Mouse (Mus musculus): ENCODE results near the gene Scaf1. TPM values are rescaled to one million over a fixed set of nuclear protein-coding genes. Genes with fewer than 3 reads are reported as not detected.
"Not testable (repeated sequence)": the region's sequence is repeated elsewhere in the genome, so short reads cannot be mapped to it uniquely, and the experiment has no call there.

Scaf1 gene
- polyA plus RNA-seq, 1 experiment, result 147 TPM

- TF ChIP-seq POLR2A (IDR thresholded peaks at IDR 0.05; ENCODE audit: borderline replicate concordance, extremely low read depth, insufficient read depth, insufficient read length, poor library complexity, severe bottlenecking), result no peak
- no peak for TF ChIP-seq CTCF (IDR thresholded peaks at IDR 0.05; ENCODE audit: borderline replicate concordance, extremely low read depth, insufficient read depth, insufficient read length)
- peak; percentile 17 for DNase-seq (ENCODE audit: low read depth)
Measured at GRCm38 (mm10) chr7:45024281-45025248, 8.4 kb upstream of the Scaf1 start.

- not testable (repeated sequence) for DNase-seq (ENCODE audit: low read depth)
Measured at GRCm38 (mm10) chr7:45023711-45024110, 7.5 kb upstream of the Scaf1 start.

GRCm38 (mm10) chr7:45020225-45020624 lies 4.1 kb upstream of the Scaf1 start:
- TF ChIP-seq POLR2A (IDR thresholded peaks at IDR 0.05; ENCODE audit: borderline replicate concordance, extremely low read depth, insufficient read depth, insufficient read length, poor library complexity, severe bottlenecking), result no peak
- no peak for TF ChIP-seq CTCF (IDR thresholded peaks at IDR 0.05; ENCODE audit: borderline replicate concordance, extremely low read depth, insufficient read depth, insufficient read length)
- no peak for DNase-seq (ENCODE audit: low read depth)

DNA sequence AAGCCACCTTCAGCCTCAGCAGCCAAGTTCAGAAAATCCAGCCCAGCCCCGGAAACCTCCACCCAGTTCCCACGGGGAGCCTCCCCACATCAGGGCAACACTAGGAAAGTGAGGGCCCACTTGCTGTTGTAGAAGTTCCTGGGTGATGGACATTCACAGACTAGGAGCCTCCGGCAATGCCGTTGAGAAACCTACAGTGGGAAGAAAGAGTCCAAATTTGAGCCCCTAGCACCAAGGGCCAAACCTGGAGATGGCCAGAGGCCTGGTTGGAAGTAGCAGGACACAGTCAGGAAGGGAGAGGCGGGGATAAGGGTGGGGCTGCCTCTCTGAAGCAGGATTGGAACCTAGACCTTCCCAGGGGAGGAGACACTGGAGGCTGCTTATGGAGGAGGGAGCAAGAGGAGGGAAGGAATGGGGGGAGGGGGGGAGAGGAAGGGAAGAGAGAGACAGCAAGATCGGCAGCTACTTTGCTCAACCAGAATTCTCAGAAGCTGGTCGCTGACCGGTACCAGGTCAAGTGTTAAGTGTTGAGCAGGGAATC lies 2.9 kb upstream of the Scaf1 start:
- no peak for TF ChIP-seq CTCF (IDR thresholded peaks at IDR 0.05; ENCODE audit: borderline replicate concordance, extremely low read depth, insufficient read depth, insufficient read length)
- no peak for TF ChIP-seq POLR2A (IDR thresholded peaks at IDR 0.05; ENCODE audit: borderline replicate concordance, extremely low read depth, insufficient read depth, insufficient read length, poor library complexity, severe bottlenecking)
- DNase-seq (ENCODE audit: low read depth), result peak; percentile 37

DNA sequence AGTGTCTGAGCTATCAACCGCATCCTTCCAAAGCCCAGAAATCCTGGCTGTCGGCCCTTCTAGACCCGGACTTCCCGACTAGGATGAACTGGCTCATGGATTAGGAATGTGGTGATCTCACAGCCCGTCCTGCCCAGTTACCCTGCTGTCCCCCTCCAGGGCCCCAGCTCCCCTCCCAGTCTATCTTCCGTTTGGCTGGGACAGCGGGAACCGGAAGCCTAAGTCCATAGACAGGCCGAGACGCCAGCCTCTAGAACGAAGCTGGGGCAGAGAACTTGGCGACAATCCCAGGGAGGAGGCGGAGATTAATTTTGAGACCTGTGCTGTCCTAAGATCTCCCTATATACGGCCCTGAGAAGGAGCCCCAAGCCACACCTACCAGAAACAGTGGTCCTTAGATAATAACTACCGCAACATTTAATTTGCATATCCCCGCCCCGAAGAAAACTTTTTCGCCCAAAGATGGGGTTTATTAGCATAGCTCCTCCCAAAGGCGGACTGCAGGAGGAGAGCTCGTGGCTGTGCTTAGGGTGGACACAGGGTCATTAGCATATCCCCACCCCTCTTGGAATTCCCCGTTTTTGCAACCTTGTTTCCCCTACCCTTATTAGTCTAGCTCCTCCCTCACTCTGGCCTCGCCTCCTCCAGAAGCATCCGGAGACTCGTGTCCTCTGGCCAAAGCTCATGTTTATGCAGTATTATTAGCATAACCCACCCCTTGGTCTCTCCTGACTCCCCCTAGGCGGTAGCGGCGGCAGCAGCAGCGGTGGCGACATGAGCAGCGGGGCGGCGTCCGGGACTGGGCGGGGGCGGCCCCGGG lies 1.3 kb upstream of the Scaf1 start, which contains the start of gene Rras:
Rras (plus strand) TSS at position 720 of the 820 bp plus-strand sequence.
- DNase-seq (ENCODE audit: low read depth), result peak; percentile 97
- TF ChIP-seq CTCF (IDR thresholded peaks at IDR 0.05; ENCODE audit: borderline replicate concordance, extremely low read depth, insufficient read depth, insufficient read length), result no peak

- DNase-seq (ENCODE audit: low read depth), result no peak
- TF ChIP-seq POLR2A (IDR thresholded peaks at IDR 0.05; ENCODE audit: borderline replicate concordance, extremely low read depth, insufficient read depth, insufficient read length, poor library complexity, severe bottlenecking) (no peak), CTCF (IDR thresholded peaks at IDR 0.05; ENCODE audit: borderline replicate concordance, extremely low read depth, insufficient read depth, insufficient read length) (no peak)
Measured at GRCm38 (mm10) chr7:45016761-45017160, 598 bp upstream of the Scaf1 start.

DNA sequence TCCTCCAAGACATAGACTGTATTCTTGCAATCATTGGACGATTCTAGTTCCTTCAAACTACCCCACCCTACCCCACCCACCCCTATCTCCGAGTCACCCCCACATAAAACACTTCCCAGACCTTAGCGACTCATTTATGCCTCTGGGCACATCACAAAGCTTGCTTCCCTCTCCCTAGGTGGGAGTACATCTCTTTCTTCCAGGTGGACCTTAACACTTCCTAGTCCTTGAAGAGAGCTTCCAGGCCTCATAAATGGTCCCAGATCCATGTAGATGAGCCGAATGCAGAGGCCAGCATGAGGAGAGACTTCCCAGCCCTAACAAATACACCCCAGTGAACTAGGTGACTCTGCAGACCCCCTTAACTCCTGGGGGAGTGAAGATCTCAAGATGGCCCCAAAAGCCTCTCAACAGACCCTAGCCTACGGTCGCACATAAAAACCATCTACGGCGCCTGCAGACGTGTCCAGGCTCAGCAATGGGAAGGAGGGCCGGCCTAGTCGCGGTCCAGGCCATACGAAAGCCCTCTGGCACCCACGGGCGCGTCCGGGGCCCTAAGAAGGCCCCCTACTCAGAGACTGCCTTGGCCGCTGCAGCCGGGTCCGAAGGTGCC lies 713 bp downstream of the Scaf1 start:
- DNase-seq (ENCODE audit: low read depth), result no peak
- TF ChIP-seq CTCF (IDR thresholded peaks at IDR 0.05; ENCODE audit: borderline replicate concordance, extremely low read depth, insufficient read depth, insufficient read length), result no peak
- TF ChIP-seq POLR2A (IDR thresholded peaks at IDR 0.05; ENCODE audit: borderline replicate concordance, extremely low read depth, insufficient read depth, insufficient read length, poor library complexity, severe bottlenecking), result no peak

DNA sequence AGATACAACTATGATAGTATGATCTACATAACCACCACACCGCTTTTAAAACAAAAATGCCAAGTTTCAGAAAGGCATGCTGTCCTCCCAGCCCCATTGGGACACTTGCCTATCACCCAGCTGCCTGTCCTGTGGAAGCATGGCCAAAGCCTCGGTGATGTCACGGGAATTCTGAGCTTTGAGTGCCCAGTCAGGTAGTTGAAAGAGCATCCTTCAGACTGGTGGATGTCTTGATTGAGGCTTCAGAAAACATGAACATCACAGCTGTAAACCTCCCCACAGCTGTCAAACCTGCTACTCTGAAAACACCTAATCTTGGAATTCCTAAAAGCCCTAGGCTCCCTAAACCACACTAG lies 2.1 kb downstream of the Scaf1 start:
- no peak for DNase-seq (ENCODE audit: low read depth)

DNA sequence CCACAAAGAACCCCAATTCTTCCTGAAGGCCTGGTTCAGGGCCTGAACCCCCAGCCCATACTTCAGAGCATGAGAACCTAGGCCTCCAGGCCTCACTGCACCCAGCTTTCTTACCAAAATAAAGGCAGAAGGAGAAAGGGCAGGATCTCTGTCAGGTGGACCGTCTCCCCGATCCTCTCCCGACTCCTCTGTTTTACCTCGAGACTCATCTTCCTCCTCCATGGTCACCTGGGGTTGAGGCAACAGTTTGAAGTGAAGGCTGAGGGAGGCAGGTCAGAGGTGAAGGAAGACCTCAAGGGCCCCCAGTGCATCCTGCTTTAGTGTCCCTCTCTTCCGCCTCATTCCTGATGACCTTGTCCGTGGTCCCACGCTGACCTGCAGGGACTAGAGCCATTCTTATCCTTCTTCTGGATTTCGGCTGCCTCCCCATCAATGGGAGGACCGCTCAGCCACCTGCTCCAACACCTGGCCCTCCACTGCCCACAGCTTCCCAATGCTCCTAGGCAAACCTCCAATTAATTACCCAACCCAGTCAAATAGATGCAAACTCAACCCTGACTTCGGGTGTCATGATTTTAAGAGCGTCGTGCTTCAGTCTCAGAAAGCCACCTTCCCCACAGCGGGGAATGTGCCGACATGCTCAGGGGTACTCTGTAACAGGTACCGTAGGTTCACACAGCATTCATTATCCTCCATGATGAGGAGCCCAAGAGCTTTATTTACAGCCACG lies 2.6 kb downstream of the Scaf1 start:
- TF ChIP-seq POLR2A (IDR thresholded peaks at IDR 0.05; ENCODE audit: borderline replicate concordance, extremely low read depth, insufficient read depth, insufficient read length, poor library complexity, severe bottlenecking) (no peak), CTCF (IDR thresholded peaks at IDR 0.05; ENCODE audit: borderline replicate concordance, extremely low read depth, insufficient read depth, insufficient read length) (no peak)
- no peak for DNase-seq (ENCODE audit: low read depth)

More for the DNA sequence above, 2.1 kb downstream of the Scaf1 start:
- TF ChIP-seq CTCF (IDR thresholded peaks at IDR 0.05; ENCODE audit: borderline replicate concordance, extremely low read depth, insufficient read depth, insufficient read length), result no peak
- TF ChIP-seq POLR2A (IDR thresholded peaks at IDR 0.05; ENCODE audit: borderline replicate concordance, extremely low read depth, insufficient read depth, insufficient read length, poor library complexity, severe bottlenecking), result no peak

GRCm38 (mm10) chr7:45012824-45013223 lies 3.3 kb downstream of the Scaf1 start:
- no peak for DNase-seq (ENCODE audit: low read depth)
- TF ChIP-seq POLR2A (IDR thresholded peaks at IDR 0.05; ENCODE audit: borderline replicate concordance, extremely low read depth, insufficient read depth, insufficient read length, poor library complexity, severe bottlenecking) (no peak), CTCF (IDR thresholded peaks at IDR 0.05; ENCODE audit: borderline replicate concordance, extremely low read depth, insufficient read depth, insufficient read length) (no peak)

DNA sequence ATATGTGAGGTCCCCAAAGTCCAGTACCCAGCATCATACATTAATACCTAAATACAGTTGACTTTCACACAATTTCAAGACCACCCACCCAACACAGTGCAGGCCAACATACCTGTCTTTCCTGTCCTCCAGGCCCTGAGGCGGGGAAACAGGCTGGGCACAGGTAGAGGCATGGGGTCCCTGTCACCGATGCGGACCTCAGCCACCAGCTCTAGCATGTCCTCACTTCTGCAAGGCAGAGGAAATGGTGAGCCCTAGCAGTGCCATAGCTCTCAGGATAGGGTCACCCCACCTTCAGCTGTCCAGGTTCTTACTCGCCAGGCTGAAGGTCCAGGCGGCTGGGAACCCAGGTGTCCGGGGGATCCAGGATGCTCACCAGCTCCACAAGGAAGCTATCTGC lies 4.2 kb downstream of the Scaf1 start:
- no peak for DNase-seq (ENCODE audit: low read depth)
- TF ChIP-seq POLR2A (IDR thresholded peaks at IDR 0.05; ENCODE audit: borderline replicate concordance, extremely low read depth, insufficient read depth, insufficient read length, poor library complexity, severe bottlenecking) (no peak), CTCF (IDR thresholded peaks at IDR 0.05; ENCODE audit: borderline replicate concordance, extremely low read depth, insufficient read depth, insufficient read length) (no peak)
